Comparison of ENCODE assay signal across 21 mouse cellular contexts in genomic region chr3:123146557-123146956, GRCm38 (mm10).
"Had no signal": no experiment of that assay in that cellular context is flagged by ENCODE, and none has a peak within 500 bp of the region (broad histone marks: within the 10 kb centered on the region; RNA-seq: fewer than 3 reads in every experiment).

No protein-coding gene starts in this region.

- ATAC-seq: liver, postnatal 0 days; midbrain, embryonic 13.5 days; midbrain, embryonic 16.5 days had no signal

- H3K9me3 ChIP-seq: kidney, embryonic 15.5 days; limb, embryonic 12.5 days; limb, embryonic 15.5 days; lung, embryonic 15.5 days; megakaryocyte, embryonic 14.5 days; midbrain, embryonic 10.5 days; midbrain, embryonic 13.5 days; neural tube, embryonic 13.5 days; stomach, embryonic 15.5 days had no signal

- H3K9ac ChIP-seq: kidney, embryonic 15.5 days; limb, embryonic 12.5 days; limb, embryonic 15.5 days; liver, embryonic 14.5 days; liver, postnatal 0 days; lung, embryonic 15.5 days; midbrain, embryonic 13.5 days; neural tube, embryonic 13.5 days; stomach, embryonic 15.5 days had no signal

- H3K36me3 ChIP-seq: kidney, embryonic 15.5 days; limb, embryonic 12.5 days; limb, embryonic 15.5 days; lung, embryonic 15.5 days; midbrain, embryonic 10.5 days; midbrain, embryonic 13.5 days; neural tube, embryonic 13.5 days; stomach, embryonic 15.5 days had no signal

- H3K4me2 ChIP-seq: kidney, embryonic 15.5 days; limb, embryonic 12.5 days; limb, embryonic 15.5 days; liver, embryonic 11.5 days; lung, embryonic 15.5 days; midbrain, embryonic 13.5 days; neural tube, embryonic 13.5 days; stomach, embryonic 15.5 days had no signal

- H3K27ac ChIP-seq: kidney, embryonic 15.5 days; limb, embryonic 12.5 days; limb, embryonic 15.5 days; liver, embryonic 14.5 days; lung, embryonic 15.5 days; midbrain, embryonic 10.5 days; midbrain, embryonic 13.5 days; neural tube, embryonic 13.5 days; stomach, embryonic 15.5 days had no signal

- DNase-seq: kidney, postnatal 14 days; kidney, postnatal 4 days; left cerebral cortex, postnatal 4 days; liver, postnatal 0 days; retina, postnatal 1 day; right cerebral cortex, postnatal 25 days; spleen, adult 18-20 months; thymus, postnatal 25 days had no signal

- H3K4me1 ChIP-seq: kidney, embryonic 15.5 days; lung, embryonic 15.5 days; megakaryocyte, embryonic 14.5 days; midbrain, embryonic 13.5 days; neural tube, embryonic 13.5 days had no signal

- H3K4me3 ChIP-seq: kidney, embryonic 15.5 days; limb, embryonic 12.5 days; limb, embryonic 15.5 days; lung, embryonic 15.5 days; megakaryocyte, embryonic 14.5 days; midbrain, embryonic 10.5 days; midbrain, embryonic 13.5 days; myocyte; neural tube, embryonic 13.5 days; stomach, embryonic 15.5 days had no signal

- H3K27me3 ChIP-seq: kidney, embryonic 15.5 days; limb, embryonic 12.5 days; limb, embryonic 15.5 days; lung, embryonic 15.5 days; midbrain, embryonic 13.5 days; neural tube, embryonic 13.5 days; stomach, embryonic 15.5 days had no signal
